Mouse (Mus musculus) cerebellum, postnatal 25 days (tissue): ENCODE data around the gene Gpam.

Experiments used
- DNase-seq, 2 experiments: peaks; one replicate each; pipeline ENCODE4 v3.0.0; 2021; ENCODE audit warnings: mixed read lengths in 2 of 2

Gpam gene

GRCm38 (mm10) chr19:55137884-55138283, 10.8 kb upstream of the Gpam start:
- no peak for DNase-seq

GRCm38 (mm10) chr19:55136693-55137427, 9.8 kb upstream of the Gpam start:
- DNase-seq: no peak

- DNase-seq: no peak
These were observed 8.9 kb upstream of the Gpam start for GRCm38 (mm10) chr19:55135918-55136317.

GRCm38 (mm10) chr19:55134521-55134920, 7.5 kb upstream of the Gpam start:
- no peak for DNase-seq

GRCm38 (mm10) chr19:55132476-55132875, 5.4 kb upstream of the Gpam start:
- DNase-seq: no peak

GRCm38 (mm10) chr19:55131747-55132146, 4.7 kb upstream of the Gpam start:
- no peak for DNase-seq

- DNase-seq: no peak
These were observed 1.4 kb upstream of the Gpam start for GRCm38 (mm10) chr19:55128469-55128868.

- DNase-seq: no peak
These were observed 1.6 kb downstream of the Gpam start for GRCm38 (mm10) chr19:55125456-55125855.

GRCm38 (mm10) chr19:55123001-55123536, 4.0 kb downstream of the Gpam start:
- peak in 1 of 2 experiments; percentile 29 for DNase-seq

GRCm38 (mm10) chr19:55122351-55122980, 4.6 kb downstream of the Gpam start:
- DNase-seq: peak in 1 of 2 experiments; percentile 14

- DNase-seq: no peak
These were observed 5.2 kb downstream of the Gpam start for GRCm38 (mm10) chr19:55121836-55122235.

GRCm38 (mm10) chr19:55120518-55121244, 6.4 kb downstream of the Gpam start:
- no peak for DNase-seq

- no peak for DNase-seq
These were observed 7.5 kb downstream of the Gpam start for GRCm38 (mm10) chr19:55119541-55119940.

- no peak for DNase-seq
These were observed 9.0 kb downstream of the Gpam start for GRCm38 (mm10) chr19:55117991-55118390.

- DNase-seq: no peak
These were observed 9.8 kb downstream of the Gpam start for GRCm38 (mm10) chr19:55117059-55117815.

- no peak for DNase-seq
These were observed 11.5 kb downstream of the Gpam start for GRCm38 (mm10) chr19:55115532-55115931.

GRCm38 (mm10) chr19:55114825-55115395, 12.1 kb downstream of the Gpam start:
- DNase-seq: no peak

- DNase-seq: no peak
These were observed 19.1 kb downstream of the Gpam start for GRCm38 (mm10) chr19:55107896-55108295.

GRCm38 (mm10) chr19:55105969-55106368, 21.1 kb downstream of the Gpam start:
- DNase-seq: no peak

- peak in 1 of 2 experiments; percentile 28 for DNase-seq
These were observed 23.8 kb downstream of the Gpam start for GRCm38 (mm10) chr19:55103081-55103830.

GRCm38 (mm10) chr19:55101659-55102058, 25.4 kb downstream of the Gpam start:
- DNase-seq: no peak
